Mouse (Mus musculus) CD4-positive helper T cell, adult 2 months (primary cell): Measurements from ENCODE around the gene Srrm2.
"Not testable (repeated sequence)": the region's sequence is repeated elsewhere in the genome, so short reads cannot be mapped to it uniquely, and the experiment has no call there.

Experiments used
- DNase-seq: peaks from one replicate; pipeline ENCODE4 v3.0.0-alpha.2; 2012; ENCODE audit warnings: low read depth, missing footprints, low spot score

Srrm2 gene

GRCm38 (mm10) chr17:23770493-23770892, 19.8 kb upstream of the Srrm2 start:
- DNase-seq: no peak

GRCm38 (mm10) chr17:23770896-23771283, 19.4 kb upstream of the Srrm2 start:
- DNase-seq: no peak

GRCm38 (mm10) chr17:23771284-23772218, 18.8 kb upstream of the Srrm2 start, which contains the start of gene Flywch1:
Gene Flywch1, minus strand, starts transcription at chr17:23771602.
- DNase-seq: peak; percentile 98

- DNase-seq: not testable (repeated sequence)
Measured at GRCm38 (mm10) chr17:23772219-23772556, 18.1 kb upstream of the Srrm2 start.

- DNase-seq: no peak
Measured at GRCm38 (mm10) chr17:23773676-23774075, 16.7 kb upstream of the Srrm2 start.

- peak; percentile 87 for DNase-seq
Measured at GRCm38 (mm10) chr17:23774090-23774489, 16.2 kb upstream of the Srrm2 start.

GRCm38 (mm10) chr17:23776216-23776615, 14.1 kb upstream of the Srrm2 start:
- no peak for DNase-seq

- no peak for DNase-seq
Measured at GRCm38 (mm10) chr17:23777141-23777540, 13.2 kb upstream of the Srrm2 start.

GRCm38 (mm10) chr17:23778447-23778846, 11.9 kb upstream of the Srrm2 start:
- DNase-seq: no peak

- no peak for DNase-seq
Measured at GRCm38 (mm10) chr17:23783352-23783751, 7.0 kb upstream of the Srrm2 start.

- DNase-seq: peak; percentile 82
Measured at GRCm38 (mm10) chr17:23785561-23786471, 4.5 kb upstream of the Srrm2 start, which contains the start of gene Flywch2. Gene Flywch2, minus strand, starts transcription at chr17:23786081.

GRCm38 (mm10) chr17:23786510-23786931, 3.8 kb upstream of the Srrm2 start:
- DNase-seq: no peak

- no peak for DNase-seq
Measured at GRCm38 (mm10) chr17:23788973-23789372, 1.4 kb upstream of the Srrm2 start.

GRCm38 (mm10) chr17:23789749-23790268, 523 bp upstream of the Srrm2 start:
- no peak for DNase-seq

GRCm38 (mm10) chr17:23791079-23791357, 686 bp downstream of the Srrm2 start:
- peak; percentile 34 for DNase-seq

- no peak for DNase-seq
Measured at GRCm38 (mm10) chr17:23795323-23795722, 5.0 kb downstream of the Srrm2 start.

- DNase-seq: peak; percentile 70
Measured at GRCm38 (mm10) chr17:23797316-23797715, 7.0 kb downstream of the Srrm2 start.

GRCm38 (mm10) chr17:23801627-23802026, 11.3 kb downstream of the Srrm2 start:
- no peak for DNase-seq

GRCm38 (mm10) chr17:23802746-23803365, 12.5 kb downstream of the Srrm2 start:
- peak; percentile 100 for DNase-seq

GRCm38 (mm10) chr17:23803366-23804041, 13.2 kb downstream of the Srrm2 start:
- DNase-seq: peak; percentile 89
